Mouse (Mus musculus) olfactory bulb, adult 2 months (tissue): ENCODE measurements at regions not wholly inside any gene's neighbourhood (a gene's known extent, or its start where the extent isn't known, plus 50 kb on each side); places are given as distances from the start of the nearest gene placed in this dataset.

Source experiments
- CTCF ChIP-seq: fragments of 200-500 bp; IDR thresholded peaks from 2 replicates; pipeline ENCODE4 v1.5.1; 2012; ENCODE audit warnings: low read depth, mild to moderate bottlenecking, low read length, moderate library complexity; ENCODE audit not compliant: insufficient read depth
- POLR2A ChIP-seq: fragments of 200-500 bp; IDR thresholded peaks from 2 replicates; pipeline ENCODE4 v1.6.1; 2012; ENCODE audit warnings: mild to moderate bottlenecking, low read depth, low read length, moderate library complexity; ENCODE audit not compliant: insufficient read depth

DNA sequence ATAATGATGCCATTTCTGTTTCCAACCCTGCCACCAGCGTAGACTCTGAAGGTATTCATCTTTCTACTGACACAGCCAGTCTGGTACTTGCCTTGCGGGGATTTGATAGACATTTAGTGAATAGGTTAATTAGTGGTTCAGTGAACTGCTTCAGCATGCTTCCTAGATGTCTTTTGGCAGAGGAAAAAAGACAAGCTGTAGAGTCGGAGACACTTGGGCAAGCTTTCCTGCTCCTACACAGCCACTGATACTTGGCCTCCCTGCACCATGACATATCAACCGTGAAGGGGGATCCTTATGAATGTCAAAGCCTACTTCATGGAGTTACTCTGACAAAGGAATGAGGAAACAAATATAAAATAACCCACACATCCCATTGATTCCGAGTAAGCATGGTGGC, 308.7 kb downstream of the Kctd12 start:
- TF ChIP-seq CTCF (no peak), POLR2A (no peak)
